Mouse (Mus musculus): ENCODE measurements around the gene Cp. TPM values are rescaled to one million over a fixed set of nuclear protein-coding genes. Genes with fewer than 3 reads are reported as not detected.
"Not testable (repeated sequence)": the region's sequence is repeated elsewhere in the genome, so short reads cannot be mapped to it uniquely, and the experiment has no call there.

Cp gene
- polyA plus RNA-seq (2015; fragmentation: Nextera tagmentation; extraction: Ambion mirVana): 1.6 and 1.8 TPM in 2 replicates

DNA sequence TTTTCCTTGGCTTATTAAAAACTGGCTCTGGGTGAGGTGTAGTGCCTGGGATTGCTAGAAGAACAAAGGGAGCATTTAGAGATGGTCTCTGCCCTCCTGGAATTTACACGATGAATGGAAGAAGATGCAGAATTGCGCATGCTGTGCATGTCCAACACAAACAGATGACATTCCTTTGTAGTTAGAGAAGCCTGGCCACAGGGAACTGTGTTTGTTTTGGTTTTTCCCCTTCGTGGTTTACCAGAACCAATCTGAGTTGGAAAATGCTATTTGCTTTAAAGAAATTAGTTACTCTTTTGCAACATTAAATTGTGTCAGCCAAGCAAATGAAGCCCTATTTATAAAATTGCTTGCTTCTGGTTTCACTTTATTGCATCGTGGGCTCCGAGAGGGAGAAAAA lies at the start of gene Cp:
TSS of gene Cp (plus strand) at position 170 of the 400 bp plus-strand sequence.
- WGBS: 48% methylated on average over 5 of the region's 5 CpGs

DNA sequence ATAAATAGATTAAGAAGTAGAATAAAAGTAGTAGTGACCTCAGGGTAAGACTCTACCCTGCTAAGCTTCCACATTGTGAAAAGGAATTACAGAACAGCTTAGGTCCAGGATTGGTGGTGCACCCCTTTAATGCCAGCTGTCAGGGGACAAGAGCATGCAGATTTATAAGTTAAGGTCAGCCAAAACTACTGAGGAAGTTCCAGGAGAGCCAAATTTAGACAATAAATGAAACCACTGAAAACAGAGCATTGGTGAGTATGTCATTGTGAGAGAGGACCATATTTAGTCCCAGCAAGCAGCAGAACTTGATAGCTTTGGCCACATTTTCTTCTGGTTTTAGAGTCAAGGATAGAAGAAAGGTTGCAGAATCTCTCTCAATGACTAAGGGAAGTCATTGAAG lies 8.3 kb upstream of the Cp start:
- Histone ChIP-seq H3K27ac (no peak overlapping the region), H3K36me3 (no peaks in the 10 kb centered on the region), H3K9ac (no peak overlapping the region), H3K4me2 (no peak overlapping the region), H3K4me3 (no peak overlapping the region), H3K4me1 (replicated peaks) (peaks cover 6% of the 10 kb centered on the region), H3K9me3 (replicated peaks) (no peaks in the 10 kb centered on the region), H3K27me3 (no peaks in the 10 kb centered on the region)
- no peak for ATAC-seq (replicated peaks; ENCODE audit: insufficient number of reproducible peaks, insufficient read depth, low FRiP score, low read depth)

More for the DNA sequence above, at the start of gene Cp:
- Histone ChIP-seq H3K4me1 (replicated peaks) (peaks cover 34% of the 10 kb centered on the region), H3K27ac (peak within 1 kb of the TSS; percentile 49), H3K4me3 (no peak within 1 kb of the TSS), H3K9me3 (replicated peaks) (no peaks in the 10 kb centered on the region), H3K9ac (no peak within 1 kb of the TSS), H3K4me2 (peak within 1 kb of the TSS; percentile 37; the same call in 1 of the 2 replicates), H3K27me3 (no peaks in the 10 kb centered on the region), H3K36me3 (no peaks in the 10 kb centered on the region)
- ATAC-seq (replicated peaks; ENCODE audit: insufficient number of reproducible peaks, insufficient read depth, low FRiP score, low read depth): no peak

DNA sequence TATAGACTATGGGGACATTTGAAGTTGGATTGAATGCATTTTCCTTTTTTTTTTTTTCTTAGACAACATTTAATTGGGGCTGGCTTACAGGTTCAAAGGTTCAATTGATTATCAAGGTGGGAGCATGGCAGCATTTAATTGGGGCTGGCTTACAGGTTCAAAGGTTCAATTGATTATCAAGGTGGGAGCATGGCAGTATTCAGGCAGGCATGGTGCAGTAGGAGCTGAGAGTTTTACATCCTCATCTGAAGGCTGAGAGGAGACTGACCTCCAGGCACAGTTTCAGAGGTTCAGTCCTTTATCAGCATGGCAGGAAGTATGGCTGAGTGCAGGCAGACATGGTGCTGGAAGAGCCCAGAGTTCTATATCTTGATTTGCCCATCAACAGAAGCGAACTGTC lies 7.5 kb upstream of the Cp start:
- H3K4me2 ChIP-seq; H3K27ac ChIP-seq; H3K9ac ChIP-seq; H3K36me3 ChIP-seq; H3K27me3 ChIP-seq; ATAC-seq (replicated peaks; ENCODE audit: insufficient number of reproducible peaks, insufficient read depth, low FRiP score, low read depth); H3K4me3 ChIP-seq; H3K9me3 ChIP-seq (replicated peaks): not testable (repeated sequence)
- WGBS: 70% methylated on average over 1 of the region's 1 CpGs
- H3K4me1 ChIP-seq (replicated peaks): peaks cover 12% of the 10 kb centered on the region

DNA sequence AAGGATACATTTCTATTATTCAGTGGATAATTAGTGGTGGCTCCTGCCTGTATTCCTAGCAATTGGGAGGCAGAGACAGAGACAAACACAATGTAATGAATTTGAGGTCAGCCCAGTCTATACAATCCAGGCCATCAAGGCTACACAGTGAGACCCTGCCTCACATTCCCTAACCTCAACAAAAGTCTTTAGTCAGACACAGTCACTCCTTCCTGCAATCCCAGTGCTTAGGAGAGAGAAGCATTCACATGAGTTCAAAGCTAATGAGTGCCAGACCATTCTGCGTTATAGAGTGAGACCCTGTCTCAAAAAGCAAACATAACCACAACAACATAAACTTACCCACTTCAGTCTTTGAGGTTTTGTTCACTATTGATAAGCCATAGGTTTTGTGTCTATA lies 3.4 kb upstream of the Cp start:
- Histone ChIP-seq H3K27ac (peak overlapping the region; percentile 81), H3K4me1 (replicated peaks) (peaks cover 26% of the 10 kb centered on the region), H3K27me3 (no peaks in the 10 kb centered on the region), H3K9me3 (replicated peaks) (no peaks in the 10 kb centered on the region), H3K36me3 (no peaks in the 10 kb centered on the region), H3K9ac (no peak overlapping the region), H3K4me2 (0 out of 2 replicates have a peak overlapping the region, but pooled peaks have one; percentile 1), H3K4me3 (no peak overlapping the region)
- 58% methylated on average over 1 of the region's 1 CpGs for WGBS
- ATAC-seq (replicated peaks; ENCODE audit: insufficient number of reproducible peaks, insufficient read depth, low FRiP score, low read depth): no peak; the same call in 1 of the 2 replicates

DNA sequence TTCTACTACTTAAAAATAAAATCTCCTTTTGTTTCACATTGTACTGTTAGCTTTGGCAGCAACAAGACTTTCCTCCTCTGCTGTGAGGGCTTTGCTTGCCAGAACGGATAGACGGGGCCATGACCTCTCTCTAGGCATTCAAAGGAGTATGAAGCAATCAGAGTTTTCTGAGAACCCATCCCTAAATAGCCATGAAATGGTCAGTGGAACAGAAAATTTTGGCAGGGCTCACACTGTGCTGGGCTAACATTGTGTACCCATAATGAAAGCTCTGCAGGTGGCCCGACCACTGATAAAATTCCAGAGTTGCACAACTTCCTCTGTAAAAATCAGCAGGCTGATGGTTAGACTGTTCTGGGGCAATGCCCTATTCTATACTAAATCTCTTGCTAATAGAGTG lies 3.0 kb upstream of the Cp start:
- H3K4me2 ChIP-seq: peak overlapping the region; percentile 1; the same call in 1 of the 2 replicates
- H3K9me3 ChIP-seq (replicated peaks): no peaks in the 10 kb centered on the region
- ATAC-seq (replicated peaks; ENCODE audit: insufficient number of reproducible peaks, insufficient read depth, low FRiP score, low read depth): peak; percentile 91
- H3K4me1 ChIP-seq (replicated peaks): peaks cover 30% of the 10 kb centered on the region
- no peak overlapping the region for H3K4me3 ChIP-seq
- 14% methylated on average over 3 of the region's 3 CpGs for WGBS
- H3K27ac ChIP-seq: peak overlapping the region; percentile 81
- no peak overlapping the region for H3K9ac ChIP-seq
- H3K27me3 ChIP-seq: no peaks in the 10 kb centered on the region
- H3K36me3 ChIP-seq: no peaks in the 10 kb centered on the region

DNA sequence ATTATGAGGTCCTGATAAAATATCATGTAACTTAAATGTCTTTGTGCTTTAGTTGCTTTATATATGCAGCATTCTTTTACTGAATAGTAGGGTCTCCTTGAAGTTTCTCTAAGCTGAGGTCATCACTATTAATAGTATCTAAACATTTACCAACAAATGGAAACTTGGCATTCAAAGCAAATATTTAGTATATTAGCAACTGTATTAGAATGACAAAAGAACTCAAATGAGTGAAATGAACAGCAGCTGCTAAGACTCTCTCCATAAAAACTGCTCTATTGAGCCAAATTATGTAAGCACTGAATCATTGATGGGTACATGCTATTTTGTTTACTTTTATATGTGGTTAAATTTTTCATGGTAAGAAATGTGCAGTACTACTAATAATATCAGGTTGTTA lies 1.2 kb downstream of the Cp start:
- no peak overlapping the region for H3K4me2 ChIP-seq
- no peak overlapping the region for H3K27ac ChIP-seq
- no peak for ATAC-seq (replicated peaks; ENCODE audit: insufficient number of reproducible peaks, insufficient read depth, low FRiP score, low read depth)
- H3K36me3 ChIP-seq: no peaks in the 10 kb centered on the region
- H3K27me3 ChIP-seq: no peaks in the 10 kb centered on the region
- no peaks in the 10 kb centered on the region for H3K9me3 ChIP-seq (replicated peaks)
- H3K4me3 ChIP-seq: no peak overlapping the region
- peaks cover 33% of the 10 kb centered on the region for H3K4me1 ChIP-seq (replicated peaks)
- no peak overlapping the region for H3K9ac ChIP-seq

DNA sequence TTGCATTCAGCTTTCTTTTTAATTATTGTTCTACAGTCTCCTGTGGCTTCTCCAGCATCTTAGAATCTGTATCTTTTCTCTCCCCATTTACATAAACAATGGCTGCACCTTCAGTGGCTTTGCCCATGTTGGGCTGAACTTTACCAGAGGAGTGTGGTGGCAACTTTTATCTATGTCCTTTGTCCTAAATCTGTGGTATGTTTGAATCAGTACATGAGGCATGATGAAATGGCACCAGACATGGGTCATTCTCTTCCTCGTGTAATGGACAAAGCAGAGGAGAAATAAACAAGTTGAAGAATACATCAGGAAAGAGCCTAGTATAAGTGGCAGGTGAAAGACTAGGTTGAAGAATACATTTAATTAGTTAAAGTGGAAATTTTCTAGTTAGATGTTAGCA lies 2.1 kb downstream of the Cp start:
- Histone ChIP-seq H3K36me3 (no peaks in the 10 kb centered on the region), H3K4me1 (replicated peaks) (peaks cover 27% of the 10 kb centered on the region), H3K4me2 (no peak overlapping the region), H3K9ac (no peak overlapping the region), H3K9me3 (replicated peaks) (no peaks in the 10 kb centered on the region), H3K27ac (no peak overlapping the region), H3K27me3 (no peaks in the 10 kb centered on the region), H3K4me3 (no peak overlapping the region)
- ATAC-seq (replicated peaks; ENCODE audit: insufficient number of reproducible peaks, insufficient read depth, low FRiP score, low read depth): no peak
- 78% methylated on average over 1 of the region's 1 CpGs for WGBS

DNA sequence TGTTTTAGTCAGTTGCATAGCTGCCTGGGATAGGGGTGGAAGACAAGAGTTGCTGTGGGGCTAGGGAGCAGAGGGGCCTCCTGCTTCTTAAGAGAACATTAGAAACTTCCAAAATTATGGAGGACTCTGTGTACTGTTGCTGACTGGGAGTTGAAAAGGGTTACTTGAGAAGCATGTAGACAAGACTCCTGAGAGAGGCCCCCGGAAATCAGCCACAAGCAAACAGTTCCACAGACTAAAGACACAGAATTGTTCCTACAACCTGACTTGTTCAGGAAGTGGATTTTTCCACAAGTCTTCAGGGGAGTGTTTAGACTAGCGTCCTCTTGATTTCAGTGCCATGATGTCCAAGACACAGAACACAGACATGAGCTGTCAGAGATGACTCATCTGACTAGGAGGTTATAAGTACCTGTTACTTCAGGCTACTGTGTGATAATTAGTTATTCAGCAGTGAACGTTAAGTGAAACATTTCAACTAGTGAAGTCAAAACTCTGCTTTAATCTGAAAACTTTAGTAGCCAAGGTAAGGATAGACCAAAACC lies 3.8 kb downstream of the Cp start:
- no peak for ATAC-seq (replicated peaks; ENCODE audit: insufficient number of reproducible peaks, insufficient read depth, low FRiP score, low read depth)
- Histone ChIP-seq H3K27ac (peak overlapping the region; percentile 11; the same call in 1 of the 2 replicates), H3K4me2 (no peak overlapping the region), H3K9ac (no peak overlapping the region), H3K9me3 (replicated peaks) (no peaks in the 10 kb centered on the region), H3K27me3 (no peaks in the 10 kb centered on the region), H3K4me3 (no peak overlapping the region), H3K4me1 (replicated peaks) (peaks cover 27% of the 10 kb centered on the region), H3K36me3 (no peaks in the 10 kb centered on the region)
- 57% methylated on average over 3 of the region's 3 CpGs for WGBS

DNA sequence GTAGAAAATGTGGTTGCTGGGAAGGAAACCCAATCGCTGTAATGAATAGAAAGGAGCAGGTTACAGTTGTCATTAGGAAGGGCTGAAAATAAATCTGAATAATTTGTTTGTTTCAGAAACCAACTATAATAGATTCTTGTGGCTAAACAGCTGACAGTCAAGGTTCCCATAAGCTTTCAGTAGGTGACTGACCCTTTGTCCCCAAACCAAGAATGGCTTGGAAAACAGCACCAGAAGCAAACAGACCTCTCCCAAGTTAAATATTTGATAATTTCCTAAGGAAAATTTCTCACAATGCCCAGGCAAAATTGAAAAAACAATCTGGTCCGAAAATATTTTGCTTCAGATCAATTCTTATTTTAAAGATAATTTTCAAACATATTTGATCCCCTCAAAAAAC lies 4.5 kb downstream of the Cp start:
- 78% methylated on average over 2 of the region's 2 CpGs for WGBS

DNA sequence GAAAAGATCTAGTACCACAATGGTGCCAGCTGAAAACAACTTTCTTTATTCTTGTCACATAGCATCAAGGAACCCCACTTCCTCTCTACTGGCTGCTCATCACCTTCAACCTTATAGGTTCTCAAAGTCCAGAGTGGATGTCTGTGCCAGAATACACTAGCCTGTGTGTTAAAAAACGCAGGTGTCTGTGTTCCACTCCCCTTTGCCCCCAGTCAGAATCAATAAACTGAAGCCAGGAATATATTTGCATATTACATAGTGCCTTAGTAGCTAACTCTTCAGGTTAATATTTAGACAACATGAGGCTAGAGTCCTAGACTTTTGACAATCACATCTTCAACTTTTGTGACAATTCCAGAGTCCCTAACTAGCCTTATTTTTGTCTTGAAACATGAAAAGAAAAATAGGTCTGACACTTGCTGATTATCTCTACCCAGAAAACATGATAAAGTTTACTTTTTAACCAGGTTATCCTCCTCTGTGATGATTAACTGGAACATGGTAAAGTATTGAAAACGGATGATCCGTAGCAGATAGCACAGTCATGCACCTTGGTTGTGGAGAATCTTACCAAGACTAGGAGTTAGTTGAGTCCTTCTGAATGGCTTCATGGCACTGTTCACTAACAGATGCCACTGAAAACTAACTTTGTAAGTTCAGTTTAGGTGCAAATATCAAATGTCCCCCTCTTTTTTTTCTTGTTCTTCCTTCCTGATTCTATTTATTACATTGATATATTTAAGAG lies 6.1 kb downstream of the Cp start:
- ATAC-seq (replicated peaks; ENCODE audit: insufficient number of reproducible peaks, insufficient read depth, low FRiP score, low read depth): no peak
- Histone ChIP-seq H3K4me1 (replicated peaks) (peaks cover 24% of the 10 kb centered on the region), H3K27ac (no peak overlapping the region), H3K4me3 (no peak overlapping the region), H3K36me3 (no peaks in the 10 kb centered on the region), H3K4me2 (no peak overlapping the region), H3K9me3 (replicated peaks) (no peaks in the 10 kb centered on the region), H3K9ac (no peak overlapping the region), H3K27me3 (no peaks in the 10 kb centered on the region)
- 86% methylated on average over 3 of the region's 3 CpGs for WGBS

More for the DNA sequence above, 4.5 kb downstream of the Cp start:
- H3K36me3 ChIP-seq: no peaks in the 10 kb centered on the region
- H3K4me1 ChIP-seq (replicated peaks): peaks cover 29% of the 10 kb centered on the region
- H3K9me3 ChIP-seq (replicated peaks): no peaks in the 10 kb centered on the region
- H3K4me2 ChIP-seq: no peak overlapping the region
- H3K4me3 ChIP-seq: no peak overlapping the region
- H3K27me3 ChIP-seq: no peaks in the 10 kb centered on the region
- no peak overlapping the region for H3K27ac ChIP-seq
- H3K9ac ChIP-seq: no peak overlapping the region
- ATAC-seq (replicated peaks; ENCODE audit: insufficient number of reproducible peaks, insufficient read depth, low FRiP score, low read depth): no peak

DNA sequence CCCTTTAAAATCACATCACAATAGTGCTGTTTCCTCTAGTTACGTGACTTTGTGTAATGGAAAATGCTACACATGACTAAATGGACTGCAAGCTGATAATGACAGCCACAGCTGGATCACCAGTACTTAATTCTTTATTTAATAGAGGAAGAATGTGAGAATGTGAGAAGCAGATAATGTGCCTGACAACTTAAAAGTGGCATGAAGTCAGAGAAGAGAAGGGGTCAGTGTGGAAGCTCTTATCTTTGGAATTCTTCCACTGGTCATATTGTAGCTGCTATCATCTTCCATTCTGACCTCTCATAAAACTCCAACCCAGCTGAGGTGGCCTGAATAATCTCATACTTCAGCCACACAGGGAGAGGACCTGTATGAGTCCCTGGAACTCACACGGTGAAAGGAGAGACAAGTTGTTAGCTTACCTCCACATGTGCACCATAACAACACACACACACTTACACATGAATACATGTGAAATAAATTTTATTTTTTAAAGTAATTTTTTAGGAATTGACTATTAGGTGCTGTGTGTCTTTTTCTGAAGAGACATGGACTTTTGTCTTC lies 7.9 kb downstream of the Cp start:
- H3K4me2 ChIP-seq: no peak overlapping the region
- H3K9me3 ChIP-seq (replicated peaks): no peaks in the 10 kb centered on the region
- H3K36me3 ChIP-seq: no peaks in the 10 kb centered on the region
- H3K4me3 ChIP-seq: no peak overlapping the region
- peak overlapping the region; percentile 73 for H3K27ac ChIP-seq
- H3K4me1 ChIP-seq (replicated peaks): peaks cover 18% of the 10 kb centered on the region
- no peaks in the 10 kb centered on the region for H3K27me3 ChIP-seq
- ATAC-seq (replicated peaks; ENCODE audit: insufficient number of reproducible peaks, insufficient read depth, low FRiP score, low read depth): peak; percentile 60
- WGBS: 18% methylated on average over 2 of the region's 2 CpGs
- H3K9ac ChIP-seq: no peak overlapping the region

DNA sequence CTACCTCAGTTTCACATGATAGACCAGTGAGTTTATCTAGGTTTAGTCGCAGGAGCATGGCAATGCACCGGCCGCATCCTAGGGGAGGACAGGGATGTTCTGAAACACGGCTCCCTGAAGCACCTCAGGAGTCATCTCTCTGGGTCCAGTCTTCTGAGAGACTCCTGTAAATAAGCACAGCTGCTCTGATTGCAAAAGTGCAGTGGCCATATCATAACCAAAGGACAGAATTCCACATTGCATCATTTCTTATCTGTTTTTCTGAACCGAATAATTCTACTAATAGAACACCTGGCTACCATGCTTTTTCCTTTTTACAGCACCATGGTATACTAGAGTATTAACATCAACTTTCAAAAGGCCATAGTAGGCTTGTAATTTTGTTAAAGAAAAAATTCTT lies 8.4 kb downstream of the Cp start:
- WGBS: 59% methylated on average over 5 of the region's 5 CpGs
- ATAC-seq (replicated peaks; ENCODE audit: insufficient number of reproducible peaks, insufficient read depth, low FRiP score, low read depth): no peak
- H3K9me3 ChIP-seq (replicated peaks): no peaks in the 10 kb centered on the region
- no peaks in the 10 kb centered on the region for H3K27me3 ChIP-seq
- no peak overlapping the region for H3K4me3 ChIP-seq
- no peak overlapping the region for H3K9ac ChIP-seq
- H3K36me3 ChIP-seq: no peaks in the 10 kb centered on the region
- H3K4me2 ChIP-seq: no peak overlapping the region
- peaks cover 18% of the 10 kb centered on the region for H3K4me1 ChIP-seq (replicated peaks)
- H3K27ac ChIP-seq: peak overlapping the region; percentile 73
